Mouse (Mus musculus): ENCODE data around the gene Tox2.

The Tox2 gene

GRCm38 (mm10) chr2:163331423-163331822, 128.5 kb downstream of the Tox2 start:
- DNase-seq, result no peak

GRCm38 (mm10) chr2:163332368-163333055, 129.6 kb downstream of the Tox2 start:
- no peak for DNase-seq

- peak in 1 of 2 experiments; percentile 32 for DNase-seq
Observed at GRCm38 (mm10) chr2:163340263-163340662, 137.3 kb downstream of the Tox2 start.

GRCm38 (mm10) chr2:163343671-163344070, 140.7 kb downstream of the Tox2 start:
- no peak for DNase-seq

- peak; percentile 12 to 36 for DNase-seq
Observed at GRCm38 (mm10) chr2:163344976-163345660, 142.2 kb downstream of the Tox2 start.

- DNase-seq, result no peak
Observed at GRCm38 (mm10) chr2:163346497-163346896, 143.6 kb downstream of the Tox2 start.

- DNase-seq, result no peak
Observed at GRCm38 (mm10) chr2:163347517-163348184, 144.7 kb downstream of the Tox2 start.

- DNase-seq, result no peak
Observed at GRCm38 (mm10) chr2:163348677-163349076, 145.8 kb downstream of the Tox2 start.

GRCm38 (mm10) chr2:163349411-163349810, 146.5 kb downstream of the Tox2 start:
- DNase-seq, result no peak

GRCm38 (mm10) chr2:163350443-163350842, 147.5 kb downstream of the Tox2 start:
- DNase-seq, result no peak

- no peak for DNase-seq
Observed at GRCm38 (mm10) chr2:163353731-163354130, 150.8 kb downstream of the Tox2 start.

- DNase-seq, result no peak
Observed at GRCm38 (mm10) chr2:163355666-163356065, 152.7 kb downstream of the Tox2 start.

- no peak for DNase-seq
Observed at GRCm38 (mm10) chr2:163356113-163356840, 153.4 kb downstream of the Tox2 start.

- no peak for DNase-seq
Observed at GRCm38 (mm10) chr2:163358662-163359061, 155.7 kb downstream of the Tox2 start.

GRCm38 (mm10) chr2:163359253-163359652, 156.3 kb downstream of the Tox2 start:
- DNase-seq, result no peak

- no peak for DNase-seq
Observed at GRCm38 (mm10) chr2:163360858-163361623, 158.1 kb downstream of the Tox2 start.

- DNase-seq, result no peak
Observed at GRCm38 (mm10) chr2:163362940-163363921, 160.3 kb downstream of the Tox2 start.

GRCm38 (mm10) chr2:163364785-163365541, 162.0 kb downstream of the Tox2 start:
- DNase-seq, result peak in 1 of 2 experiments; percentile 9

- no peak for DNase-seq
Observed at GRCm38 (mm10) chr2:163370175-163370574, 167.2 kb downstream of the Tox2 start.

- DNase-seq, result no peak
Observed at GRCm38 (mm10) chr2:163372627-163373026, 169.7 kb downstream of the Tox2 start.
